8 mouse cellular contexts compared by ENCODE assay signal in the genomic region with DNA sequence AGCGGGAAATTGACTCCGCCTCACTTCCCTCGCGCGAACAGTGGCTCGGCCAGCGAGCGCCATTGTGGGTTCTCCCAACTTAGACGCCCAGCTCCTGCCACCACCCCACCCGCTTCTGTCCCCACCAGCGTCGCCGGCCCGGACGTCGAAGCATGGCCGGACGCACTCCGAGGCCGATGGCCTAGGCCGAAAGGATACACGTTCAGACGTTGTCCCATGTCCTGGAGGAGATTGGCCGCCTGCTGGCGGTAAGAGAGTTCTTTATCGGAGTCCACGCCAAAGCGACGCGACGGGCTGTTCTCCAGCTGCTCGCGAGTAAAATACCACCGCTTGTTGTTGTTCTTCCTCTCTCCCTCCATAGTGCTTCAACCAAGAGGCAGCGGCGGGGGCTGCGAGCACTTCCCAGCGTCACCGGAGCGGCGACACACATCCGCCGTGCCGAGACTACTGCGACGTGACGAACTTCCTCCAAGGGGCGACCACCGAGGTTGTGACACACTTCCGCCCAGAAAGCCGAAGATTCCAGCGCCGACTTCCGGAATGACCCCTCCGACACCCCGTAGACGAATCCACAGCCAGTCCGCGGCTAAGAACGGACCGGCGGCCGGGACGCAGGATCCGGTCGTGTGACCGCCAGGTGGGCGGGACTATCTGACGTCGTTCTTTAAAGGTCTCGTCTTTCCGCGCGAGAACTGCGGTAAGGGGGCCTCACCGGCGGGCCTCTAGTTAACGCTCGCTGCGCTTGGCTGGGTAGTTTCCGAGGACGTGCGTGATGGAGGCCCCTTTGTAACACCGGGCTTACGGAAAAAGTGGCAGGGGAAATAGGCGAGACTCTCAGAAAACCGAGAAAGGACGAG. TPM values are rescaled to one million over a fixed set of nuclear protein-coding genes. Genes with fewer than 3 reads are reported as not detected.
A peak's percentile ranks its signal among the peaks of the same experiment; 100 is the strongest.
DNase-seq lines count a peak whose midpoint lies in the region; ATAC-seq lines count a peak whose summit lies in the region.

No protein-coding gene starts in this region.

- H3K27me3 ChIP-seq in hindbrain, embryonic 15.5 days: no peaks in the 10 kb centered on the region

- WGBS in hindbrain, embryonic 15.5 days: under 1% methylated on average over 88 of the region's 88 CpGs

- peak overlapping the region; percentile 96 for H3K27ac ChIP-seq in hindbrain, embryonic 15.5 days (replicated peaks)

- peak; percentile 100 for DNase-seq in T-cell, adult 2 months (ENCODE audit: low spot score)
- DNase-seq in cerebellum, postnatal 36 days: peak; percentile 100
- peak; percentile 100 for DNase-seq in frontal cortex, postnatal 36 days (ENCODE audit: low spot score in 2 of 2)
- DNase-seq in left cerebral cortex, adult 11 months (ENCODE audit: low spot score): peak; percentile 99
- peak; percentile 100 for DNase-seq in lung, postnatal 4 days
- DNase-seq in retina, postnatal 7 days (ENCODE audit: low read depth, low spot score): peak; percentile 98
- peak; percentile 98 for DNase-seq in urinary bladder, adult 2 months (ENCODE audit: low spot score)

- H3K9me3 ChIP-seq in hindbrain, embryonic 15.5 days: no peaks in the 10 kb centered on the region

- ATAC-seq in hindbrain, embryonic 15.5 days (ENCODE audit: low FRiP score, low read depth): peak; percentile 98

- peaks cover 41% of the 10 kb centered on the region for H3K4me1 ChIP-seq in hindbrain, embryonic 15.5 days (replicated peaks)

- peaks cover 8% of the 10 kb centered on the region; the same call in 1 of the 2 replicates for H3K36me3 ChIP-seq in hindbrain, embryonic 15.5 days

- H3K4me2 ChIP-seq in hindbrain, embryonic 15.5 days: peak overlapping the region; percentile 96

- H3K9ac ChIP-seq in hindbrain, embryonic 15.5 days: peak overlapping the region; percentile 91

- peak overlapping the region; percentile 93 for H3K4me3 ChIP-seq in hindbrain, embryonic 15.5 days

RNA-seq across cellular contexts. Expression of a gene that starts 3.2 kb away (rescaled TPM):
- polyA plus RNA-seq in hindbrain, embryonic 15.5 days (2015; fragmentation: Nextera tagmentation; extraction: Ambion mirVana): 64.7 and 65.6 TPM in 2 replicates
- 14.3 and 16.4 TPM in 2 replicates for polyA plus RNA-seq in urinary bladder, adult 2 months (2012; rRNA removed)

RNA-seq across cellular contexts. Expression of a gene that starts 3.3 kb away (rescaled TPM):
- polyA plus RNA-seq in hindbrain, embryonic 15.5 days (2015; fragmentation: Nextera tagmentation; extraction: Ambion mirVana): not detected in 2 replicates
- polyA plus RNA-seq in urinary bladder, adult 2 months (2012; rRNA removed): not detected in 2 replicates

RNA-seq across cellular contexts. Expression of a gene that starts 33.4 kb away (rescaled TPM):
- polyA plus RNA-seq in hindbrain, embryonic 15.5 days (2015; fragmentation: Nextera tagmentation; extraction: Ambion mirVana): 108 TPM in 2 replicates
- polyA plus RNA-seq in urinary bladder, adult 2 months (2012; rRNA removed): 38.2 and 42.7 TPM in 2 replicates

RNA-seq across cellular contexts. Expression of a gene that starts 42.4 kb away (rescaled TPM):
- 10.6 and 13.1 TPM in 2 replicates for polyA plus RNA-seq in hindbrain, embryonic 15.5 days (2015; fragmentation: Nextera tagmentation; extraction: Ambion mirVana)
- 43.2 and 53.3 TPM in 2 replicates for polyA plus RNA-seq in urinary bladder, adult 2 months (2012; rRNA removed)

Comparison
In these comparisons a context has a peak if more than half of its experiments do, and no peak if none do; other contexts are left out.
1. Peak in every context shown above with its lines: DNase-seq, ATAC-seq, H3K4me3 ChIP-seq and H3K27ac ChIP-seq.